Mouse (Mus musculus) lung, adult 2 months (tissue): Measurements from ENCODE around the gene Smad6.

Source experiments
- CTCF ChIP-seq: fragments of 200-500 bp; IDR thresholded peaks from 2 replicates; pipeline ENCODE4 v1.5.1; 2011; ENCODE audit warnings: mild to moderate bottlenecking, low read length, control low read depth; ENCODE audit not compliant: insufficient read depth
- POLR2A ChIP-seq: fragments of 200-500 bp; IDR thresholded peaks from 2 replicates; pipeline ENCODE4 v1.6.1; 2011; ENCODE audit warnings: low read depth, mild to moderate bottlenecking, control low read depth, low read length, borderline replicate concordance; ENCODE audit errors: extremely low read depth

- TF ChIP-seq POLR2A (0 out of 2 replicates have a peak, but pooled peaks have one; percentile 10), CTCF (no peak)
Observed at GRCm38 (mm10) chr9:63941747-63942607, 79.9 kb downstream of the Smad6 start.
